Mouse (Mus musculus) monocyte, adult 59 days (primary cell): ENCODE measurements around the gene Olfr145. TPM values are rescaled to one million over a fixed set of nuclear protein-coding genes. Genes with fewer than 3 reads are reported as not detected.

Experiments used
- total RNA-seq, 2 experiments: library from RNA; stranded (reverse); gene quantifications; one replicate each; pipeline ENCODE4 v1.2.4; 2023

Gene Olfr145
- total RNA-seq, result not detected

GRCm38 (mm10) chr9:37896661-37897060 lies at the start of gene Olfr145:
Gene Olfr145 (plus strand): TSS chr9:37896724.

GRCm38 (mm10) chr9:37853969-37854368 lies 42.6 kb upstream of the Olfr145 start, which contains the start of gene Olfr877:
Gene Olfr877 (plus strand): TSS chr9:37854269.

GRCm38 (mm10) chr9:37917540-37917939 lies 21.0 kb downstream of the Olfr145 start, which contains the start of gene Olfr878:
Gene Olfr878 (plus strand): TSS chr9:37917840.

Other genes with a start within 250 kb of the Olfr145 start
- 10 to 100 TPM; 23.0 to 23.5 TPM for gene Tbrg1, start 239.4 kb upstream of the Olfr145 start, total RNA-seq
- not detected for gene Panx3, start 227.5 kb upstream of the Olfr145 start, total RNA-seq
- gene Olfr160, start 180.5 kb upstream of the Olfr145 start, total RNA-seq, result not detected
- not detected for gene Olfr874, start 151.6 kb upstream of the Olfr145 start, total RNA-seq
- not detected for gene Olfr875, start 124.9 kb upstream of the Olfr145 start, total RNA-seq
- not detected for gene Olfr876, start 93.7 kb upstream of the Olfr145 start, total RNA-seq
- not detected for gene Olfr877, start 42.5 kb upstream of the Olfr145 start, total RNA-seq
- gene Olfr878, start 21.1 kb downstream of the Olfr145 start, total RNA-seq, result not detected
- gene Olfr881, start 95.1 kb downstream of the Olfr145 start, total RNA-seq, result not detected
- gene Olfr883, start 129.1 kb downstream of the Olfr145 start, total RNA-seq, result not detected
- not detected for gene Olfr884, start 149.8 kb downstream of the Olfr145 start, total RNA-seq
- not detected for gene Olfr885, start 164.6 kb downstream of the Olfr145 start, total RNA-seq
- gene Olfr887, start 187.3 kb downstream of the Olfr145 start, total RNA-seq, result not detected
- not detected for gene Olfr888, start 211.4 kb downstream of the Olfr145 start, total RNA-seq
- gene Olfr889, start 218.5 kb downstream of the Olfr145 start, total RNA-seq, result not detected
- gene Olfr890, start 245.8 kb downstream of the Olfr145 start, total RNA-seq, result not detected